ENCODE assay signal across 8 mouse cellular contexts in genomic region chr3:142394796-142395508, GRCm38 (mm10). TPM values are rescaled to one million over a fixed set of nuclear protein-coding genes. Genes with fewer than 3 reads are reported as not detected.
DNase-seq lines count a peak whose midpoint lies in the region; ATAC-seq and TF ChIP-seq lines count a peak whose summit lies in the region.

No protein-coding gene starts in this region.

- no peak for TF ChIP-seq CTCF in heart, postnatal 0 days (IDR thresholded peaks at IDR 0.05; ENCODE audit: low read depth)
- TF ChIP-seq CTCF in olfactory bulb, adult 2 months (IDR thresholded peaks at IDR 0.05; ENCODE audit: insufficient read depth, low read depth, low read length): no peak

- TF ChIP-seq POLR2A in olfactory bulb, adult 2 months (IDR thresholded peaks at IDR 0.05; ENCODE audit: insufficient read depth, low read depth, low read length): no peak

- no peak for TF ChIP-seq EP300 in heart, postnatal 0 days (IDR thresholded peaks at IDR 0.05; ENCODE audit: low read depth)

- H3K9ac ChIP-seq in heart, postnatal 0 days (replicated peaks; ENCODE audit: low read depth, low read length): peak overlapping the region; percentile 99
- peak overlapping the region; percentile 61 for H3K9ac ChIP-seq in lung, embryonic 15.5 days

- H3K9me3 ChIP-seq in forebrain, embryonic 10.5 days: no peaks in the 10 kb centered on the region
- no peaks in the 10 kb centered on the region for H3K9me3 ChIP-seq in heart, postnatal 0 days (replicated peaks; ENCODE audit: control insufficient read depth, low read length)
- no peaks in the 10 kb centered on the region for H3K9me3 ChIP-seq in lung, embryonic 15.5 days

- peaks cover 43% of the 10 kb centered on the region for H3K4me1 ChIP-seq in forebrain, embryonic 10.5 days
- H3K4me1 ChIP-seq in heart, postnatal 0 days (ENCODE audit: control insufficient read depth, insufficient read depth): no peaks in the 10 kb centered on the region
- H3K4me1 ChIP-seq in lung, embryonic 15.5 days: no peaks in the 10 kb centered on the region
- peaks cover 11% of the 10 kb centered on the region for H3K4me1 ChIP-seq in olfactory bulb, adult 2 months (ENCODE audit: control insufficient read depth, insufficient read depth, low read length)

- no peaks in the 10 kb centered on the region for H3K36me3 ChIP-seq in forebrain, embryonic 10.5 days (replicated peaks)
- 0 out of 2 replicates have a peak, but pooled peaks cover 7% of the 10 kb centered on the region for H3K36me3 ChIP-seq in heart, postnatal 0 days (replicated peaks; ENCODE audit: control insufficient read depth, insufficient read depth, low read length)
- no peaks in the 10 kb centered on the region for H3K36me3 ChIP-seq in lung, embryonic 15.5 days

- peak overlapping the region; percentile 82 for H3K4me3 ChIP-seq in forebrain, embryonic 10.5 days
- H3K4me3 ChIP-seq in heart, postnatal 0 days (ENCODE audit: low read depth, low read length): peak overlapping the region; percentile 94
- H3K4me3 ChIP-seq in lung, embryonic 15.5 days: peak overlapping the region; percentile 83
- peak overlapping the region; percentile 81 for H3K4me3 ChIP-seq in olfactory bulb, adult 2 months (ENCODE audit: insufficient read depth, low read depth, low read length)

- ATAC-seq in CD4-positive, CD25-positive, alpha-beta regulatory T cell, adult 4 months: peak; percentile 68
- peak; percentile 66 for ATAC-seq in heart, postnatal 0 days (ENCODE audit: insufficient read depth, low read depth)
- ATAC-seq in lung, embryonic 15.5 days (ENCODE audit: borderline replicate concordance, extremely low read depth, low FRiP score, low TSS enrichment): peak; percentile 81

- H3K27me3 ChIP-seq in forebrain, embryonic 10.5 days (ENCODE audit: poor library complexity, severe bottlenecking): peaks cover 9% of the 10 kb centered on the region
- no peaks in the 10 kb centered on the region for H3K27me3 ChIP-seq in heart, postnatal 0 days (ENCODE audit: control insufficient read depth, insufficient read depth, low read length)
- no peaks in the 10 kb centered on the region for H3K27me3 ChIP-seq in lung, embryonic 15.5 days

- H3K27ac ChIP-seq in forebrain, embryonic 10.5 days: peak overlapping the region; percentile 86
- peak overlapping the region; percentile 99 for H3K27ac ChIP-seq in heart, postnatal 0 days (ENCODE audit: low read depth)
- H3K27ac ChIP-seq in lung, embryonic 15.5 days: peak overlapping the region; percentile 89
- 0 out of 2 replicates have a peak overlapping the region, but pooled peaks have one; percentile 17 for H3K27ac ChIP-seq in olfactory bulb, adult 2 months (ENCODE audit: insufficient read depth, low read depth, low read length)

- under 1% methylated on average over 61 of the region's 64 CpGs for WGBS in forebrain, embryonic 10.5 days
- WGBS in heart, postnatal 0 days: under 1% methylated on average over 42 of the region's 64 CpGs
- WGBS in lung, embryonic 15.5 days: under 1% methylated on average over 60 of the region's 64 CpGs
- WGBS in olfactory bulb, adult 2 months: 1% methylated on average over 64 of the region's 64 CpGs

- DNase-seq in adrenal gland, postnatal 36 days: peak; percentile 78 to 81
- peak; percentile 49 for DNase-seq in forebrain, embryonic 10.5 days (ENCODE audit: extremely low spot score, low spot score)
- DNase-seq in heart, postnatal 0 days (ENCODE audit: low spot score): peak; percentile 96
- peak; percentile 83 to 89 for DNase-seq in kidney, postnatal 36 days
- peak; percentile 29 for DNase-seq in thymus, postnatal 0 days (ENCODE audit: low spot score)

- H3K4me2 ChIP-seq in heart, postnatal 0 days (ENCODE audit: low read depth, low read length): peak overlapping the region; percentile 83
- H3K4me2 ChIP-seq in lung, embryonic 15.5 days: peak overlapping the region; percentile 78

RNA-seq across cellular contexts. Expression of gene Pdlim5, which starts 0.5 kb away (rescaled TPM):
- 10 to 100 TPM; 21.1 to 24.0 TPM for polyA plus RNA-seq in CD4-positive, CD25-positive, alpha-beta regulatory T cell, adult 4 months (2017; shearing (Covaris generic))
- 10 to 100 TPM; 58.1 to 75.7 TPM for total RNA-seq in adrenal gland, postnatal 36 days (2021)
- polyA plus RNA-seq in forebrain, embryonic 10.5 days (2016; fragmentation: Nextera tagmentation; extraction: Ambion mirVana): 21.8 TPM in 2 replicates
- total RNA-seq in heart, postnatal 0 days (2014; rRNA removed; ENCODE audit: low replicate concordance): 512 and 650 TPM in 2 replicates
- 336 and 367 TPM in 2 replicates for polyA plus RNA-seq in heart, postnatal 0 days (2015; fragmentation: Nextera tagmentation; extraction: Ambion mirVana)
- 24.2 and 26.3 TPM in 2 replicates for polyA plus RNA-seq in lung, embryonic 15.5 days (2015; fragmentation: Nextera tagmentation; extraction: Ambion mirVana)
- not detected in 2 replicates for polyA plus RNA-seq in olfactory bulb, adult 2 months (2012; ENCODE audit: insufficient read depth, insufficient read length, low replicate concordance, missing spikeins)
- 13.1 and 13.7 TPM in 2 replicates for polyA plus RNA-seq in thymus, postnatal 0 days (2015; fragmentation: Nextera tagmentation; extraction: Ambion mirVana)

Comparison
In these comparisons a context has a peak if more than half of its experiments do, and no peak if none do; other contexts are left out.
1. Peak in every context shown above with its lines: DNase-seq, ATAC-seq, H3K4me3 ChIP-seq and H3K27ac ChIP-seq.
2. DNase-seq: peak in every context shown above with its lines; median percentile 96 in heart, postnatal 0 days; 86 in kidney, postnatal 36 days; 80 in adrenal gland, postnatal 36 days; 49 in forebrain, embryonic 10.5 days; 29 in thymus, postnatal 0 days.
3. H3K27ac ChIP-seq: peak in every context shown above with its lines; median percentile 99 in heart, postnatal 0 days; 89 in lung, embryonic 15.5 days; 86 in forebrain, embryonic 10.5 days; 17 in olfactory bulb, adult 2 months.
4. RNA of gene Pdlim5, which starts 0.5 kb away (polyA plus RNA-seq): 336 to 367 TPM in heart, postnatal 0 days; 24.2 to 26.3 TPM in lung, embryonic 15.5 days, 21.1 to 24.0 TPM in CD4-positive, CD25-positive, alpha-beta regulatory T cell, adult 4 months, 21.8 TPM in forebrain, embryonic 10.5 days, 13.1 to 13.7 TPM in thymus, postnatal 0 days and not detected in olfactory bulb, adult 2 months; every median in the first group is over 10 times any median in the second.